Mouse (Mus musculus) 3T3-L1 (cell line): ENCODE measurements around the gene Slc25a28.
A peak's percentile ranks its signal among the peaks of the same experiment; 100 is the strongest.

Experiments used
- DNase-seq: peaks from one replicate; pipeline ENCODE4 v3.0.0-alpha.2; 2015; ENCODE audit warnings: low read depth, low spot score

Gene Slc25a28

GRCm38 (mm10) chr19:43678467-43679003 lies 3.9 kb upstream of the Slc25a28 start:
- no peak for DNase-seq

GRCm38 (mm10) chr19:43675525-43676400 lies 1.1 kb upstream of the Slc25a28 start:
- DNase-seq = peak; percentile 70

- no peak for DNase-seq
These were observed 378 bp downstream of the Slc25a28 start for GRCm38 (mm10) chr19:43674316-43674689.

GRCm38 (mm10) chr19:43673513-43674315 lies 967 bp downstream of the Slc25a28 start:
- DNase-seq = peak; percentile 60

- no peak for DNase-seq
These were observed 3.6 kb downstream of the Slc25a28 start for GRCm38 (mm10) chr19:43671054-43671453.

- no peak for DNase-seq
These were observed 5.4 kb downstream of the Slc25a28 start for GRCm38 (mm10) chr19:43669136-43669759.

GRCm38 (mm10) chr19:43667430-43667809 lies 7.3 kb downstream of the Slc25a28 start:
- DNase-seq = peak; percentile 67

- peak; percentile 84 for DNase-seq
These were observed 7.8 kb downstream of the Slc25a28 start for GRCm38 (mm10) chr19:43666661-43667429.

- DNase-seq = peak; percentile 73
These were observed 9.1 kb downstream of the Slc25a28 start for GRCm38 (mm10) chr19:43665441-43666048.

GRCm38 (mm10) chr19:43663471-43663870 lies 11.2 kb downstream of the Slc25a28 start:
- DNase-seq = no peak

- DNase-seq = no peak
These were observed 12.3 kb downstream of the Slc25a28 start for GRCm38 (mm10) chr19:43662176-43662967.

GRCm38 (mm10) chr19:43660774-43661173 lies 13.9 kb downstream of the Slc25a28 start:
- DNase-seq = no peak

GRCm38 (mm10) chr19:43659632-43660031 lies 15.0 kb downstream of the Slc25a28 start:
- peak; percentile 46 for DNase-seq

GRCm38 (mm10) chr19:43655735-43656492 lies 18.8 kb downstream of the Slc25a28 start:
- peak; percentile 86 for DNase-seq

GRCm38 (mm10) chr19:43651241-43651785 lies 23.4 kb downstream of the Slc25a28 start:
- DNase-seq = no peak

GRCm38 (mm10) chr19:43648343-43648742 lies 26.3 kb downstream of the Slc25a28 start:
- DNase-seq = no peak

GRCm38 (mm10) chr19:43647261-43647660 lies 27.4 kb downstream of the Slc25a28 start:
- no peak for DNase-seq

- DNase-seq = no peak
These were observed 27.8 kb downstream of the Slc25a28 start for GRCm38 (mm10) chr19:43646852-43647251.

- DNase-seq = no peak
These were observed 29.2 kb downstream of the Slc25a28 start for GRCm38 (mm10) chr19:43645508-43645907.
